Mouse (Mus musculus): ENCODE data around the gene Plpp2. TPM values are rescaled to one million over a fixed set of nuclear protein-coding genes. Genes with fewer than 3 reads are reported as not detected.

Plpp2 gene
- polyA plus RNA-seq, 2 experiments, result 15.9 to 26.1 TPM

GRCm38 (mm10) chr10:79545891-79546290, 12.3 kb upstream of the Plpp2 start:
- TF ChIP-seq POLR2A (IDR thresholded peaks at IDR 0.05; ENCODE audit: borderline replicate concordance, extremely low read depth, insufficient read depth, insufficient read length), result no peak
- Histone ChIP-seq H3K9ac (ENCODE audit: low read depth, low read length, severe bottlenecking) (no peak overlapping the region), H3K9me3 (ENCODE audit: control insufficient read depth, low read length) (no peaks in the 10 kb centered on the region), H3K4me1 (ENCODE audit: control insufficient read depth, insufficient read depth, low read length) (no peaks in the 10 kb centered on the region), H3K27ac (replicated peaks; ENCODE audit: low read depth, low read length) (no peak overlapping the region), H3K4me2 (replicated peaks; ENCODE audit: low read depth, low read length, severe bottlenecking) (no peak overlapping the region), H3K36me3 (ENCODE audit: control insufficient read depth, insufficient read depth, low read length) (peaks cover 97% of the 10 kb centered on the region), H3K4me3 (replicated peaks; ENCODE audit: low read length) (no peak overlapping the region), H3K27me3 (ENCODE audit: control insufficient read depth, insufficient read depth, low read length) (no peaks in the 10 kb centered on the region)
- DNase-seq (ENCODE audit: low spot score), result no peak
- 91% methylated on average over 12 of the region's 12 CpGs for WGBS
- ATAC-seq (ENCODE audit: low FRiP score, low read depth), result no peak

GRCm38 (mm10) chr10:79544631-79545030, 11.0 kb upstream of the Plpp2 start:
- Histone ChIP-seq H3K36me3 (ENCODE audit: control insufficient read depth, insufficient read depth, low read length) (peaks cover 99% of the 10 kb centered on the region), H3K27me3 (ENCODE audit: control insufficient read depth, insufficient read depth, low read length) (no peaks in the 10 kb centered on the region), H3K4me1 (ENCODE audit: control insufficient read depth, insufficient read depth, low read length) (no peaks in the 10 kb centered on the region), H3K4me2 (replicated peaks; ENCODE audit: low read depth, low read length, severe bottlenecking) (no peak overlapping the region), H3K27ac (replicated peaks; ENCODE audit: low read depth, low read length) (no peak overlapping the region), H3K4me3 (replicated peaks; ENCODE audit: low read length) (no peak overlapping the region), H3K9me3 (ENCODE audit: control insufficient read depth, low read length) (no peaks in the 10 kb centered on the region), H3K9ac (ENCODE audit: low read depth, low read length, severe bottlenecking) (no peak overlapping the region)
- 93% methylated on average over 5 of the region's 5 CpGs for WGBS
- no peak for TF ChIP-seq POLR2A (IDR thresholded peaks at IDR 0.05; ENCODE audit: borderline replicate concordance, extremely low read depth, insufficient read depth, insufficient read length)
- DNase-seq (ENCODE audit: low spot score), result no peak
- ATAC-seq (ENCODE audit: low FRiP score, low read depth), result no peak

GRCm38 (mm10) chr10:79543884-79544597, 10.4 kb upstream of the Plpp2 start:
- Histone ChIP-seq H3K4me1 (ENCODE audit: control insufficient read depth, insufficient read depth, low read length) (no peaks in the 10 kb centered on the region), H3K4me2 (replicated peaks; ENCODE audit: low read depth, low read length, severe bottlenecking) (no peak overlapping the region), H3K27me3 (ENCODE audit: control insufficient read depth, insufficient read depth, low read length) (no peaks in the 10 kb centered on the region), H3K4me3 (replicated peaks; ENCODE audit: low read length) (no peak overlapping the region), H3K36me3 (ENCODE audit: control insufficient read depth, insufficient read depth, low read length) (peaks cover 97% of the 10 kb centered on the region), H3K9me3 (ENCODE audit: control insufficient read depth, low read length) (no peaks in the 10 kb centered on the region), H3K9ac (ENCODE audit: low read depth, low read length, severe bottlenecking) (no peak overlapping the region), H3K27ac (replicated peaks; ENCODE audit: low read depth, low read length) (no peak overlapping the region)
- no peak for TF ChIP-seq POLR2A (IDR thresholded peaks at IDR 0.05; ENCODE audit: borderline replicate concordance, extremely low read depth, insufficient read depth, insufficient read length)
- 90% methylated on average over 9 of the region's 9 CpGs for WGBS
- no peak for DNase-seq (ENCODE audit: low spot score)
- no peak for ATAC-seq (ENCODE audit: low FRiP score, low read depth)

GRCm38 (mm10) chr10:79542171-79542570, 8.6 kb upstream of the Plpp2 start:
- Histone ChIP-seq H3K36me3 (ENCODE audit: control insufficient read depth, insufficient read depth, low read length) (peaks cover 90% of the 10 kb centered on the region), H3K27me3 (ENCODE audit: control insufficient read depth, insufficient read depth, low read length) (no peaks in the 10 kb centered on the region), H3K9ac (ENCODE audit: low read depth, low read length, severe bottlenecking) (no peak overlapping the region), H3K4me2 (replicated peaks; ENCODE audit: low read depth, low read length, severe bottlenecking) (no peak overlapping the region), H3K27ac (replicated peaks; ENCODE audit: low read depth, low read length) (no peak overlapping the region), H3K4me3 (replicated peaks; ENCODE audit: low read length) (no peak overlapping the region), H3K9me3 (ENCODE audit: control insufficient read depth, low read length) (no peaks in the 10 kb centered on the region), H3K4me1 (ENCODE audit: control insufficient read depth, insufficient read depth, low read length) (no peaks in the 10 kb centered on the region)
- ATAC-seq (ENCODE audit: low FRiP score, low read depth) (no peak), DNase-seq (ENCODE audit: low spot score) (no peak)
- TF ChIP-seq POLR2A (IDR thresholded peaks at IDR 0.05; ENCODE audit: borderline replicate concordance, extremely low read depth, insufficient read depth, insufficient read length), result no peak
- 99% methylated on average over 11 of the region's 11 CpGs for WGBS

- no peak overlapping the region for H3K9ac ChIP-seq (ENCODE audit: low read depth, low read length, severe bottlenecking)
- no peaks in the 10 kb centered on the region for H3K27me3 ChIP-seq (ENCODE audit: control insufficient read depth, insufficient read depth, low read length)
- DNase-seq (ENCODE audit: low spot score) (no peak), ATAC-seq (ENCODE audit: low FRiP score, low read depth) (no peak)
- WGBS, result 81% methylated on average over 15 of the region's 15 CpGs
- TF ChIP-seq POLR2A (IDR thresholded peaks at IDR 0.05; ENCODE audit: borderline replicate concordance, extremely low read depth, insufficient read depth, insufficient read length), result no peak
- H3K4me3 ChIP-seq (replicated peaks; ENCODE audit: low read length), result no peak overlapping the region
- no peak overlapping the region for H3K27ac ChIP-seq (replicated peaks; ENCODE audit: low read depth, low read length)
- no peak overlapping the region for H3K4me2 ChIP-seq (replicated peaks; ENCODE audit: low read depth, low read length, severe bottlenecking)
- H3K9me3 ChIP-seq (ENCODE audit: control insufficient read depth, low read length), result no peaks in the 10 kb centered on the region
- H3K4me1 ChIP-seq (ENCODE audit: control insufficient read depth, insufficient read depth, low read length), result no peaks in the 10 kb centered on the region
- H3K36me3 ChIP-seq (ENCODE audit: control insufficient read depth, insufficient read depth, low read length), result peaks cover 83% of the 10 kb centered on the region
These were observed 7.9 kb upstream of the Plpp2 start for GRCm38 (mm10) chr10:79541522-79541921.
